Mouse (Mus musculus) heart, adult 8-10 months (tissue): ENCODE results near the gene Amot. TPM values are rescaled to one million over a fixed set of nuclear protein-coding genes. Genes with fewer than 3 reads are reported as not detected.
A peak's percentile ranks its signal among the peaks of the same experiment; 100 is the strongest.

Experiments
- DNase-seq: peaks from one replicate; pipeline ENCODE4 v3.0.0; 2022; ENCODE audit warnings: low spot score
- total RNA-seq, 4 experiments: library from RNA; stranded (reverse); gene quantifications; 2 replicates each; pipeline ENCODE4 v1.2.4; 2022

The Amot gene
- 10 to 100 TPM in 2 of 4 experiments, 1 to 10 TPM in 2; 6.2 to 17.6 (median 11.0) TPM for total RNA-seq

DNA sequence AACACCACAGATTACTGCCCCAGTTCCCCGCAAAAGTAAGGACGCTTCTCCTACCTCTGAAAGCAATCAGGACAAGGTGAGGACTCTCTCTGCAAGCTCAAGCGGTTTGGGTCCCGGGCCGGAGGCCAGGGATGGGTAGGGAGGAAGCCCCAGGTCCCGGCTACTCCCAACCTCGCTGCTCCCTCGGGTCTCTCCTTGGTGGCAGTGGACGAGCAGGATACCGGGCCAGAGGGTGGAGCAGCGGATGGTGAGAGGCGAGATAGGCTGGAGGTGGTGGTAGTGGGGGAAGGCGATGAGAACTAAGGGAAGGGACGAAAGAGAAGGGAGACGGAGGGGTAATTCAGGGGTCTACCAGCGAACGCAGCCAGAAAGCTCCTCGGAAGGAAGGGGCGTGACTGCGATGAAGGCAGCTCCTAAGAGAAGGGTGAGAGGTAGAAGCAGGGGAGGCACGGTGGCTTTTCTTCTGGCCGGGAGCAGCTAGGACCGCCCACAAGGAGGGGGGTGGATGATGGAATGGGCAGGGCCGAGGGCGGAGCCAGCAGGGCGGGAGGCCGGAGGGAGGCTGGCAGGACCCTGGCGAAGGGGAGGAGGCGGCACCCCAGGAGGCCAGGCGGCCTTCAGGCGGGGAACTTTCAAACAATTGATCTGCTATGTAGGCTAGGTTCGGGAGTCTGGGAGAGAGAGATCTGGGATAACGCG lies at the start of gene Amot:
TSS of gene Amot (minus strand) at position 465 of the 699 bp plus-strand sequence.
- peak; percentile 85 for DNase-seq

DNA sequence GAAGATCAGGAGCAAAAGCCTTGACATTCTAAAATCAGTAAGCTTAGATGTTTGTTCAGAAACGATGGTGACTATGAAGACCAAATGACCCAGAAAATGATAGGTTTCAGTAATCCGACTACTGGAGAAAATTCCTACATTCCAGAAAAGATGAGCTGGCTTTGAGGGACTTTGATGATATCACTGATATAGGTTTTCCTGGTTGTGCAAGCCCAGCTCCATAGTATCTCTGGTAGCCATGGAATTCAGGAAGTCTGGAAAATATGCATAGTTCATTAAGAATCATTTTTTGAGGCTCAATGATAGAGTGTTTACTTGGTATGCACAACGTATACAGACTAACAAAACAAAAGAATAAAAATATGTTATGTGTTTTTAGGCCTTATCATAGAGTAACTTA lies 40.1 kb upstream of the Amot start:
- no peak for DNase-seq

DNA sequence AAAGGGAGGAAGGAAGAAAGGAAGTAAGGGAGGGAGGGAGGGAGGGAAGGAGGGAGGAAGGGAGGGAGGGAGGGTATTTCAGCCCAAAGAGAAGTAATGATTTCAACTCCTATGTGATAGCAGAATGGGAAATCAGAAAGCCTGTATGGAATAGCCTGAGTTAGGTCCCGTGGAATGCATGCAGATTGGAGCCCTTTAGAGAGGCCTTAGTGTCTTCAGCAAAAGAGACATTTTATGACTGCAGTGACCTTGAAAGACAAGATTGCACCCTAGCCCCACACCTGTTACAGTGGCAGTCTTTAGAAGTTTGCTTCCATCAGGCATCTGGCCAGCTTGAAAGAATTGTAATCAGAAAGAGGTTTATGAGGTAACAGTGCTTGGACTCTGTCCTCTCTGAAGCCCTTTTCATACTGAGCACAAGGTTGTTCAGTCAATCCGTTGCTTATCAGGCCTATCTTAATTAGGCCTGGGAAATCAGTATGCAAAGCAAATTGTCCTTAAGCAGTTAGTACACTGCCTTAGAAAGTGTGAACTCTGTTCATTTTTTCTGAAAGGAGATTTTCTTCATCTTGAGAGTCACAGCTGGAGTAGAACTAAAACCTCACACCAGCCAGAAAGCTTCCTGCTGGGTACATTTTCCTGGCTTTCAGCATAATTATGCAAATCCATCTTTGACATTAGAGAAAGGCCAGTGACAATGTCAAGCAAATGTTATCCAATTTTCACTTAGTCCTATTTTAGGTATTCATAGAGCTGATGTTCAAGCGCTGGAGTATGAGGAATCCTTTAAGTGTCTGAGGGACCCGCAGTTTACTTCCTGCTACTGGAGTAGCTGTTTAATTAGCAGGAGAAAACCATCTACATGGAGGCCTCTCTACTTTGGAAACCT lies 38.9 kb upstream of the Amot start:
- DNase-seq: no peak

DNA sequence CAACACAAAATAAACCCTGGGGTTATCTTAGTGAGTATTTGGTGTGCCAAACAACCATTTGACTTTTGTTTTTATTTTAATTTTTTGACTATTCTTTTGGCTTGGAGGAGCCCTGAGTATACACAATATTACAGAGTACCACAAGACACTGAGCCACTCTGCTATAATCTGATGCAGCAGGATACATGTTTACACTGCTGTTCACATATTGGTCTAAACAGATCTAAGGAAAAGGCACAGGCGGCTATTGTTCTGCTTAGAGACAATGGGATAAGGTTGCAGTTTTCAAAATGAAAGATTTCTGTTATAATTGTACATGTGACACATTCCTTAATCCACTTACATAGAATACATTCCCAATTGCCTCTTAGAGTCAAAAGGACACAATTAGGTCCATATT lies 36.1 kb upstream of the Amot start:
- no peak for DNase-seq

DNA sequence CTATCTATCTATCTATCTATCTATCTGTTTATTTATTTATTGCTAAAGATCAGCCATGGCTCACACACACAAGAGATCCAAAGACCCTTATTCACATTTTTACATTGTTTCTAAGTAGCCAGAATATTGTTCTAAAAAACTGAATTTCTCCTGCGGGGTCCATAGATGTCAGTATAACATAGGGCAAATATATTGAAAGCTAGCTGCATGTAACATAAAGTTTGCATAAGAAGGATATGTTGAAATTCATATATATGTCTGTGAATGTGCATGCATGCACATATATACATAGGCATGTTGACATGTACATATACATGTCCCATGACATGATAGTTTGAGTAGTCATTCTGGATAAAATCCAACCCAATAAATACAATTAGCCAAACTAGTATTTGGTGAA lies 35.3 kb upstream of the Amot start:
- no peak for DNase-seq

DNA sequence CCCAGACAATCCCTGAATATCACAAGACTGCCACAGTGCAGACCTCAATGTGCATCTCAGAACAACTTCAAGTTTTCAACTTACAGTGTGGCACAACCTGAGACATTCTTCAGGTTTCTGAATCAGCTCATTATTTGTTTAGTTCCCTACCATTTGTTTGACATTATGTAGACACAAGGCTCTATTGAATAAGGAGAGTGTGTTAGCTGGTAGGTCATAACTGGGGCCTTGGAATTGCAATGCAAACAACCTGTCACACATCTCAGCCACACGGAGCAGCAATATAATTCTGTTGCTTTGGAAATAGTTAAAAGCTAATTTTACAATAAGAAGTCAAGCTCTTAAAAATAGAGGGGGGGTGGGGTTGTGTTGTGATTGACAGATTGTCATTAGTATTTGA lies 24.6 kb upstream of the Amot start:
- no peak for DNase-seq

DNA sequence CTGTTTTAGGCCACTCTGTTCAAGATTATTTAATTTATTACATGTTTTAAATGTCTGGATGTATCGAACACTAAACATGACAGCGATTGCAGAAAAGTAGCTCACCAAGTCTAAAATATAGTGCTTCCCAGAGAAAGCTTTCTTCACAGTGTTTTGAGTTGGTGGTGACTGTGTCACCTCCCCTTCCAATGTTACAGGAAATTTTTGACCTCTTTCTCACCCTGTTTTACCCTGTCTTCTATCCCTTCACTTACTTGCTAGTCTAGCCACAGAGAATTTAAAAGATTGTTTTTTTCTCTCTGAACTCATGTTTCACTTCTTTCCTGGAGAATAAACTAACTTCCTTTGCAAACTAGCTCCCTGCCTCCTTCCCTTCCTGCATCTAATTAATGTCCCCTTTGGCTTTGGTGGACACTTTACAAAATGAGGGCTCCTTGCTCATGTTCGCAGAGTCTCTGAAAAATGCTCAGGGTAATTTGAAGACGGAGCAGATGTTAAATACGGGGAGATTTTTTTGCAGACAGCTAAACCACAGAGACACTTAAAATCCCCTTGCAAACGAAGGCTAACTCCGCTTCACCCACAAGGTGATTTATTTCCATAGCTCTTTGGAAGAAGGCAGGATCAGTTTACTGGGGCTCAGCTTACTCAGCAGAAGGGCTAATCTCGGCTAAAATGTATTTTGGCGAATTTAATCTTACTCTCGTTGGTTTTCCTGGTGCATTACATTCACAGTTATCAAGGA lies 11.5 kb upstream of the Amot start:
- no peak for DNase-seq

DNA sequence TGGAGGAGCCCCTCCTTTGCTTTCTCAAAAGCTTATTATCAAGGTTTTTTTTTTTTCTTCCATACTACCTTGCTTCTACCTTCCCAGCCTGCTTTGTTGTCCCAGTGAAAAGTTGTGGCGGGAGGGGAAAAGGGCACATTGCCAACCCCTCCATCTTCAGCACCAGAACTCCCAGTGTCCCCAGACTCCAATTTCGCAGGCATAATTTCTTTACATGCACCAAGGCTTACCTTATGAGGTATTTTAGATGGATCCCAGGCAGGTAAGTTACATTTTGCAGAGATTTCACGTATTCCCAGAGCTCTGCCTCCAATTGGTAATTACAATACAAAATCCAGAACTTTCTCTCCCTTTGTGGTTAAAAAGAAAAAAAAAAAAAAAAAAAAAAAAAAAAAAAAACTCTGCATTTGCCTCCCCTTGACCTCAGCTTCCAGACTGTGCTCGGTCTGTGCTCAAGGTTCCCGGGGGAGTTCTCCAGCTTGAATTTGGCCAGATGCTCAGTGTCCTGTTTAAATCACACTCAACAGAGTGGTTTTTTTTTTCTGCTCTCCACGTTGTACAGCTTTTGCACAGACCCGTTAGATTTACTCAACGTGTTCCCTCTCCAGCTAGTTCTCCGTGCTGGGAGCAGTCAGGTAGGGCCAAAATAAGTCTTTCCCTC lies 10.6 kb upstream of the Amot start:
- DNase-seq: peak; percentile 26

DNA sequence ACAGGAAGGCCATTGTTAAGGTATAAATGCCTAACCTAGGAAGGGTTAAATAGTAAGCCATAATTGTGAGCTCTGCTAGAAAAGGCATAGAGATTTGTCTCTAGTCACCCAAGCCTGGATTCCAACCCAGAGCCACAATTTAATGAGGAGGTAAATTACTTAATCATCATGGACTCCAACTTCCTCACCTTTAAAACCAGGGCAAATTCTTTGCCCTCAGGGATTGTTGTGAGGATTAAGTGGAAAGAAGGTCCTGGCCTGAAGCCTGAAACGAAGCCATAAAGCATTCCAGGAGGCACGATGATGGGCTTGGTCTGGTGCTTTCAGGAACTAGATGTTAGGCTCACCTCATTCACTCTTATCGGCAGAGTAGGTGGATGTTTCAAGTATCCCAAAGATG lies 5.7 kb upstream of the Amot start:
- no peak for DNase-seq

DNA sequence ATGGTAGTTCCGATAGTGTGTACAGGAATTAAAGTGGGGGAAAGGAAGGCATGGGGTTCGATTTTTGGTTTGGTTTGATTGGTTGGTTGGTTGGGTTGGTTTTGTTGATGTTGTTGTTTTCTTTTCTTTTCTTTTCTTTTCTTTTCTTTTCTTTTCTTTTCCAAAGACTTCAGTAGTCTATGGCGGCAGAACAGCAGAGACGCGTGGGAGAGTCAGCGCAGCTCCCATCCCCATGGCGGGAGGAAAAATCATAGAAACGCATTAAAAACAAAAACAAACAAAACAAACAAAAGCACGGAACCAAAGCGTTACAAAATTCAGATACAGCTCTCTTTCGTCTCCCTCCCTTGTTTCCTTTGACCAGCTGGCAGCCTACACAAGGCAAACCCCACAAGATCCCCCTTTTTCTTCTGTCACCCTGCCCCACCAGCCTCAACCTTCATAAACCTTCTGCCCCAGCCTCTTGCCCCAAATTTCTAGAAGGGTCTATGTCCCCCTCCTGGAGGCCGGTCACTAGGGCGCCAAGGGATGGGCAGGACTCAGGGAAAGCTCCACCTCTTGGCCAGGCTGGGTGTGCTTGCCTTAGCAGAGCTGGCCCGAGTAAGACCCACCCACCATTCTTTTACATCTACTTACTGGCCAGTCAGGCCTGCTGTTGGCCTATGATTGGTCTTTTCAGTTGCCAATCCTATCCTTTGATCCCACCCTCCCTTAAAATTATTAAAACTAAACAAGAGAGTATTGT lies 648 bp upstream of the Amot start:
- DNase-seq: peak; percentile 81

DNA sequence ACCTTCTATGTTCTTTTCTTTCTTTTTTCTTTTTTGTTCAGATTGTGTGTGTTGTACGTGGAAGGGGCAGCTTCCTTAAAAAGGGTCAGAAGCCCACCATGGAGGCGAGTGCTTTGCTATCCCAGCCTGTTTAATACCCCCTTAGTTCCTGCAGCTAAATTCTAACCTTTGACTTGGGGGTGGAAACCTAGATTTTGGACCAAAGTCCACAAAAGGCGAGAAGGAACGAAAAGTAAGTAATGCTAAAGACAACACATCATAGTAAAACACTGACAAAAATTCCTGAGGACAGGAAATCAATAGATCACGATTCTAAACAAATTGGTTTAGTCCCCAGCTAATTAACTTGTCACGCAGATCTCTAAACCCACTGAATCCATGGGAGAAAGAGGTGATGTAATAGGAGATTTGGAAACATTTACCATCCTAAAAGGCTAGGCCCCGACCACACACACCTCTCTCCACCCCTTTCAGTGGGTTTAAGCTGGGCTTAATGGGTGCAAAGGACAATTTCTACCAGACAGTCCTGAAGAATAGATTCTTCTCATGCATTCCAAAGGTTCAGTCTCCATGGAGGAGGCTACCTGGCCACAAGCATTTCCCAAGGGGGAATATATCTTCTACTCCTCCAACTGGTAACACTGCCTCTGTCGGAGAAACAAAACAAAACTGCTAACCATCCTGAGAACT lies 3.2 kb downstream of the Amot start:
- DNase-seq: no peak

DNA sequence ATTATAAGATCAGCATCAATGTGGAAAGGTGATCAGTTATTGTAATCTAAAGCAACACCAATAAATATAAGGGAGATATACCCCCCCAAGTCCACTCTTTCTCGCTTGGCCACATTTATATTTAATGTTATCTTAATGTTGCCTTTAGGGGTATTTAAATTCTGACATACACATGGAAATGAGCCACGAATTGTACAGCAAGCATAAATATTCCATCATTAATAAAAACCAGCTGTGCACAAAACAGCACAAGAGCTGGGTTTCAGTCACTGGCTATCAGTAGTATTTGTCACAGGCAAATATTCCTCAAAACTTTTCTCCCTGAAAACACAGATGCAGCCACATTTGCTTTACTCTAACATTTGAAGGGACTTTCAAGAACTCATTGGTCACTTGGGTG lies 5.9 kb downstream of the Amot start:
- no peak for DNase-seq

DNA sequence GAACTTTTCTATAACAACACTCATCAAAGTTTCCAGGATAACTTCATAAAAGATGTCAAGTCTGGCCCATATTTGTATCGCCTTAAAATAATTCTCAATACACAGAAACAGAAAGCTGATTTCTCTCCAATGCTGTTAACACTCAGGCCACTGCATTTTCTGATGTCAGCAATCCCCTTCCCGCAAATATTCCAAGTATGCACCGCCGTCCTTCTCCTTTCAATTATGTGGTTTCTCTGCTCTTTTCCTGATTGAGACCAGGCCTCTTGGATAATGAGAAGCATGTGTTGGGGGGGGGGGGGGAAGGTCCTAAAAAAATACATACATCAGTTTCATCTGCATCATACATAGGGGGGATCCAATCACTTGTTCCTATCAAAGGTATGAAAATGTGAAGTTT lies 6.3 kb downstream of the Amot start:
- no peak for DNase-seq

DNA sequence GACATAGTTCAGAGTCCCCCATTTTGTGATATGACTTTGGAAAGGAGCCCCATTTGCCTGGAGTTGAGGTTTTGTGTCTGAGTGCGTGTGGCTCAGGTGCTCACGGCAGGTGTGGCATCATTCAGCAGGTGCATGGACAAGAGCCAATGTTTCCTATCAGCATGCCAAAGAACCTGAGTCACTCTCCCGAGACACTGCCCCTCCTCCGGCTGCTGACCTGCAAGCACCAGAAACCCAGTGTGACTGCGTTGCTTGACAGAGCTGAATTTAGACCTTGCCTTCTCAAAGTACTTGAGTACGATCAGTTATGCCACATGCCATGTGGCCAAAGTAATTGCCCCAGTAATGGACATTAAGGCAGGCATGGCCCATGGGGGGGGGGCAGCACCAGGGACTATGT lies 7.5 kb downstream of the Amot start:
- DNase-seq: no peak

DNA sequence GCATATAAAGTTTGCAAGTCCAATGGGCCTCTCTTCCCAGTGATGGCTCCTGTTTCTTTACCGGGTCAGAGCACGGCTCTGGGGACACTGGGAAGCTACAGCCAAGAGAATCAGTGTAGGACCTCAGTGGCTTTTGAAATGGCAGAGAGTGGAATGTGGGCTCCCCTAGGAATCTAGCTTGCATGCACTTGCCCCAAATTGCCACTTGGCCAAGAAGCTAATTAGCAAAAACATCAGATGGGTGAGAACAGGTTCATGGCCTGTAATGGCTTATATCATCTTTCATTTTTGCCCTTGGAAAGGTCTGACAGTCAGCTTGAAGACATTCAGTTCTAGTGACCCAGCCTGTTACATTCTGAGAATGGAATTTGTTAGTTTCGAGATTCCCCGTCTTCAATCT lies 9.6 kb downstream of the Amot start:
- DNase-seq: no peak

DNA sequence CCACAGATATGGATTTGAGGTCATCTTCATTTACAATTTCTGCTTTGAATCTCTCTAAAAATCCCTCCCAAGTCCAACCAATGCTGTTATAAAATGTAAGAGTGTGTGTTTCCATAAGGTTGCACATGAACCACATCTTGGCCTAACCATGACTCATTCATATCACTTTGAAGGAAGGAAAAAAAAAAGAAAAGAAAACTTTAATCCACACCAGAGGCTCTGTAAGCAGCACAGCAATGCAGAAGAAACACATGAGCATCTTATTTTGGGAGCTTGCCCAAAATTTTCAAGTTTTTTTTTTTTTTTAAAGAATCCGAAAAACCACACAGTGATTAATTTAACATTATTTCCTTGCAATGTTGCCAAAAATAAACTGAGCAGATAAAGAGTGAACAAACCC lies 14.2 kb downstream of the Amot start:
- no peak for DNase-seq

DNA sequence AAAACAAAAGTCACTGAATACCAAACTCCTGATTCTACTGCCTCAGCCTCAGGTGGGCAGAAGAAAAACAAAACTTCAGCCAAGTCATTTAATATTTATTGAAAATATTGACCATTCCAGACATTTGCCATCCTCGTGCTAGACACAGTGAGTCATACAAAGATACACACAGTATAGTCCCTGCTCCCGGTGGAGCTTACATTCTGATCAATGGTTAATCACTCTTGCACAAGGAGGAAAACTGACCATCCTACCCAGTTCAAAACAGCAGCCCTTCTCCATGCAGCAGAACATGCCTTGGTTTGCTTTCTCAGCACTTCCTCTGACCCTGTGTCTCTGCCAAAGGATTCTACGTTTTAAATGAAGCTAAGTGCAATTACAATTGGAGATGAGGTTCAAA lies 14.6 kb downstream of the Amot start:
- DNase-seq: no peak

DNA sequence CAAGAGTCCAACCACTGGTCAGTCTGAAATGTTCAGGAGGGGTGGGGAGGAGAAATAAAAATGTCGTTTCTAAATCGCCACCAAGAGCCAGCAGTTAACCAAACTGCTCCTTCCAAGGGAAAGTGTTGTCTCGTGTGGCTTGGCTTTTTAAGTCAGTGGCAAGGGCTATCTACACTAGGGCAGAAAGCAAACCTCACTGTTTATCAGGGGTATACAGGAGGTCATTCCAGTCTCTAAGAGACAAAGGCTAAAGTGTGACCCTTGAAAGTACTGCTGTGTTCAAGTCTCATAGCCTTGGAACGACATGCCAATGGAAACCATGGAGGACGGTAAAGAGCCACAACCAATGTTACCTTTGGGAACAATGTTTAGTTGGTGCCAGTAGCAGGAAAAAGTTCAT lies 15.0 kb downstream of the Amot start:
- DNase-seq: no peak

DNA sequence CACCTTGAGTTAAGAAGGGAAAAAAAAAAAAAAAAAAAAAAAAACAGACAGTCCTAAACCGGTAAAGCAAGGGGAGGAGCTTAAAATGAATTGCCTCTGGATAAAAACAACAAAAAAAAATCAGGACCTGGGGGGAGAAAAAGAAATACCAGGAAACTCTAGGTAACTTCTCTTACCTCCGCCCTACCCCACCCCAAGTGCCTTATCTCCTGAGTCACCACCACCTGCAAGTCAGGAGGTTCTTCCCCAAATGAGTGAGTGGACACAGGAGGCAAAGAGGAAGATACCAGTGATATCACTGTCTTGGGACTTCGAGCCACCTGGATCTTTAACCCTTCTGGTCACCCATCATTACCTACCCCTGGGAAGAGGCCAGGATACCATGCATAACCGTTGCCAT lies 19.5 kb downstream of the Amot start:
- no peak for DNase-seq

DNA sequence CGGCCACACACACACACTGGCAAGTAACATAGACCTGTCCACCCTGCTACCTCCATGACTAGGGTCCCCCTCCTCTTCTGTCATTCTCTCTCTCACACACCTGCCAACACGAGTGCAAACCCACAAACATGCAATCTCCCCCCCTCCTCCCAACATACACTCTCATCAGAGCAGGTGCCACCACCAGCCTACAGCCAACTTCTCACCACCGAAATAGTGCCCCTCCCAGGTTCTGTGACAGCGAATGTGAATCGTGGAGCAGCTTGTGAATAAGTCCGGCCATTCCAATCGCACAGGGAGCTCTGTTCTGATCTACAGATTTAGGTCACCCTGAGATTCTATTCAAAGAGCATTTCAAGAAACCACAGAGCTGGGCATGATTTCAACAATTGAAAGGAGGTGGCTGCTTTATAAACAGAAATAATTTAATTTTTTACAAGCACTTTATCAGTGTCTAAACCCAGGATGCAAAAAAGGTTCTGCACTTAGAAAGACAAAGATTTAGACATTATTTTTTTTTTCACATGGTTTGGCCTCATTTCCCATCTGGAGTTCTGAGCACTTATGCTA lies 21.4 kb downstream of the Amot start:
- DNase-seq: no peak
